Mouse (Mus musculus) erythroblast, embryonic 14.5 days (primary cell): ENCODE data around the gene Sorbs2. TPM values are rescaled to one million over a fixed set of nuclear protein-coding genes. Genes with fewer than 3 reads are reported as not detected.

Experiments used
- H3K27me3 ChIP-seq: 2 replicates; pipeline ENCODE4 v1.6.1; 2012; ENCODE audit warnings: inconsistent platforms; ENCODE audit not compliant: control insufficient read depth
- H3K36me3 ChIP-seq: 2 replicates; pipeline ENCODE4 v1.6.1; 2012; ENCODE audit warnings: mild to moderate bottlenecking, inconsistent platforms; ENCODE audit not compliant: control insufficient read depth
- H3K4me1 ChIP-seq: 2 replicates; pipeline ENCODE4 v1.6.1; 2012; ENCODE audit warnings: inconsistent platforms; ENCODE audit not compliant: control insufficient read depth
- H3K4me3 ChIP-seq: replicated peaks from 2 replicates; pipeline ENCODE3; 2012; ENCODE audit warnings: moderate library complexity, mild to moderate bottlenecking, inconsistent platforms
- H3K9me3 ChIP-seq: 2 replicates; pipeline ENCODE4 v1.6.1; 2012; ENCODE audit warnings: low read length, inconsistent platforms, mixed read lengths; ENCODE audit not compliant: control insufficient read depth
- GATA1 ChIP-seq: IDR thresholded peaks from 2 replicates; pipeline ENCODE4 v1.6.1; 2012; ENCODE audit warnings: low read length, inconsistent platforms, mixed read lengths
- TAL1 ChIP-seq: IDR thresholded peaks from 3 replicates; pipeline ENCODE4 v1.6.1; 2012; ENCODE audit warnings: low read length, inconsistent platforms, mixed read lengths
- polyA plus RNA-seq: library from polyadenylated mRNA; stranded (reverse); fragments of >175 nt; gene quantifications from 2 replicates; pipeline ENCODE4 v1.2.3, GENCODE M21; 2012

Gene Sorbs2
- polyA plus RNA-seq, 1 experiment = 0.01 TPM

DNA sequence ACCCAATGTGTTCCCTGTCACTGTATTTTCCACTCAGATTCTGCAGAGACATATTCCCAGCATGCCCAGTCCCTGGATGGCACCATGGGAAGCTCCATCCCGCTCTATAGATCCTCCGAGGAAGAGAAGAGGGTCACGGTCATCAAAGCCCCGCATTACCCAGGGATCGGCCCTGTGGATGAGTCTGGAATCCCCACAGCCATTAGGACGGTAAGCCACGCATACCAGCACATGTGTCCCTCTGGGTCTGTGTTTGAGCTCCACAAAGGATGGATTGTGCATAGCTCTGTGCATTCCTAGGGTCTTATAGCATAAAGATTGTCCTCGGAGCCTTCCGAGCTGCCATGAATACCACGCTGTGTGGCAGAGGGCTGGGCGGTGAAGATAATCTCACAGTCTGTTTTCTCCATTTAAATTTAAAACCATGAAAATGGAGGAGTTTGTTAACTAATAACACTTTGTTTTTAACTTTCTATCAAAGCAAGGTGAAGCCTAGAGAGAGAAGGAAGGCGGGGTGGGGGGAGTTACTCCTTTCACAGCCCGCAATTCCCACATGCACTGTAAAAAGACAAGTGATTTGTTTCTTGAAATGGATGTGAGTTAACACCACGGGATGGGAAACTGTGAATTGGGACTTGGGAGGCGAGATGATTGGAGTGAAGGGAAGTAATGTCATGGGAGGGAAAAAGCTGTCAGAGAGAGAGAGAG lies 255.5 kb downstream of the Sorbs2 start:
- no peaks in the 10 kb centered on the region for H3K36me3 ChIP-seq
- H3K4me1 ChIP-seq = no peaks in the 10 kb centered on the region

DNA sequence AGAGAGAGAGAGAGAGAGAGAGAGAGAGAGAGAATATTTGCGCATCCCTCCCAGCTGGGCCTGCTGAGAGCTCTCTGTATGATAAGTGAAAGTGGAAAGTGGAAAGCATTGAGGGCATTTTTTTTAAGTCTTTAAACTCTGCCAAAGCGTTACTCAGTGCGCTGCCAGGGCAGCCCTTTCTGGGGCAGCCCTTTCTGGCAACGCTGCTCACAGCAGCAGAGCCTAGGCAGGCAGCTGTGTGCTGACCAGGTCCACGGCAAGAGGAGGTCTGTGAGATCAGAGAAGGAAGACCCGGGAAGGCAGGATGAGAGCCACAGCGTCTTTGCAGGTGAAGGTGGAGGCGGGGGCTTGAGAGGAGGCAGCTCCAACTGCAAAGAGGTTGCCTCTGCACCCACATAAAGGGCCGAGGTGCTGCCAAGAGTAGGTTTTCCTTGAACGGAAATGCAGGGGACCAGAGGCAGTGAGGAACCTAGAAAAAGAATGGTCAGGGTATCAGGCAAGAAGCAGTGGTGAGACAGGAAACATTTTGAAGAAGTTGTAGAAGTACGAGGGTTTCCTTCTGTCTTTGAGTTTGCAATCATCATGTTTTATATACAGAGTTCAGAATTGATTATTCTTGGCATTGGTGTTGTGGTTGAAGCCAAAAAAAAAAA lies 256.2 kb downstream of the Sorbs2 start:
- no peaks in the 10 kb centered on the region for H3K36me3 ChIP-seq
- no peaks in the 10 kb centered on the region for H3K27me3 ChIP-seq
- peaks cover 2% of the 10 kb centered on the region; the same call in 1 of the 2 replicates for H3K9me3 ChIP-seq
- no peak overlapping the region for H3K4me3 ChIP-seq
- TF ChIP-seq GATA1 (no peak), TAL1 (no peak)
- no peaks in the 10 kb centered on the region for H3K4me1 ChIP-seq

More for the DNA sequence above, 255.5 kb downstream of the Sorbs2 start:
- TF ChIP-seq TAL1 (no peak), GATA1 (no peak)
- peaks cover 2% of the 10 kb centered on the region; the same call in 1 of the 2 replicates for H3K9me3 ChIP-seq
- H3K27me3 ChIP-seq = no peaks in the 10 kb centered on the region
- H3K4me3 ChIP-seq = no peak overlapping the region

DNA sequence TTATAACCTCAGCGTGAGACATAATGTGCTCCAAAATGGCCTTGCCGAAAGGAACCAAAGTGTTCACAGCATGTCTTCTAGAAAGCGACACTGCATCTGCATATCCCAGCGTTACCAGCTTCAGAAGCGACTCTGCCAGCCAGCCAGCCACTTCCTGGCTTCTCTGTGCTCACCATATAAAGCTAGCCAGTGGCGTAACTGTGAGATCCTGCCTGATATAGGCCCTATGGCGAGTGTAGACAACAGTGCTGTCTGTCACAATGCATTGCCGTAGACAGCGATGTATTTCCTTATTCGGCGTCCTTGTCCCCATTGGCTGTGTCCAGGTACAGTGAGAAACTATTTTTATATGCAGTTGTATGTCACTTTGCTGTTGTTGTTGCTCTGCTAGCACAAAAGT lies 258.6 kb downstream of the Sorbs2 start:
- H3K36me3 ChIP-seq = no peaks in the 10 kb centered on the region
- no peaks in the 10 kb centered on the region for H3K27me3 ChIP-seq
- H3K4me1 ChIP-seq = no peaks in the 10 kb centered on the region
- peaks cover 2% of the 10 kb centered on the region; the same call in 1 of the 2 replicates for H3K9me3 ChIP-seq
- TF ChIP-seq TAL1 = no peak
- TF ChIP-seq GATA1 = no peak
- H3K4me3 ChIP-seq = no peak overlapping the region

DNA sequence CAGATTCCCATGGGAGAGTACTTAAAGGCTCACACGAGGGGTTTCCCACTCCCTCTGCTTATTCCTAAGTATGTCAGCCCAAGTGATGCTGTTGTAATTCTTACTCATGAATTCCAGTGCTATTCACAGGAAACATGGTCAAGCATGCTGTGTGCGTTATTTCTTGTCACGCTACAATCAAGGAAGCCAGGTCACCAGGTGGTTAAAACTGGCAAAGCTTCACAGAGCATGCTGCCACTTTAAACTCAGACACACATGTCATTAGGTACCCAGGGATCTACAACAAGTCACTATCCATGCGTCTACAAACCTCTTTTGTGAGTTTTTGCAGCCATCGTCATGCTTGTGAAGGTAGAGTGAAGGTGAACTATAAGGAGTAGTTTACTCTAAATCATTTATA lies 267.3 kb downstream of the Sorbs2 start:
- TF ChIP-seq TAL1 (no peak), GATA1 (no peak)
- Histone ChIP-seq H3K4me3 (no peak overlapping the region), H3K36me3 (no peaks in the 10 kb centered on the region), H3K9me3 (peaks cover 2% of the 10 kb centered on the region), H3K4me1 (no peaks in the 10 kb centered on the region), H3K27me3 (no peaks in the 10 kb centered on the region)

DNA sequence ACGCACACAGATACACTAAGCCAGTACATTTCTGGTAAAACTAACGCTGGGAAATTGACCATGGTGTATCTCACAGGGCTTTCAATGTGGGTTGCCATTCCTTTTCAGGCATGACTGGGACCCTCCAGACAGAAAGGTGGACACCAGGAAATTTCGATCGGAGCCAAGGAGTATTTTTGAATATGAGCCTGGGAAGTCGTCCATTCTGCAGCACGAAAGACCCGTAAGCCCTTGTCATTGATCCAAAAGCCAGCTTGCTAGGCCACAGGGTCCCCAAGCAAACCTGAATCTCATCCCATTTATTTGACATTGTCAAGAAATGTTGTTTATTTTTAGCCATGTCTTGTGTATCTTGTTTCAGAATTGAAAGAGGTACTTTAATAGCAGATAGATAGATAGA lies 267.9 kb downstream of the Sorbs2 start:
- H3K9me3 ChIP-seq = peaks cover 2% of the 10 kb centered on the region
- H3K27me3 ChIP-seq = no peaks in the 10 kb centered on the region
- no peaks in the 10 kb centered on the region for H3K36me3 ChIP-seq
- no peak for TF ChIP-seq GATA1
- TF ChIP-seq TAL1 = no peak
- H3K4me3 ChIP-seq = no peak overlapping the region
- no peaks in the 10 kb centered on the region for H3K4me1 ChIP-seq

DNA sequence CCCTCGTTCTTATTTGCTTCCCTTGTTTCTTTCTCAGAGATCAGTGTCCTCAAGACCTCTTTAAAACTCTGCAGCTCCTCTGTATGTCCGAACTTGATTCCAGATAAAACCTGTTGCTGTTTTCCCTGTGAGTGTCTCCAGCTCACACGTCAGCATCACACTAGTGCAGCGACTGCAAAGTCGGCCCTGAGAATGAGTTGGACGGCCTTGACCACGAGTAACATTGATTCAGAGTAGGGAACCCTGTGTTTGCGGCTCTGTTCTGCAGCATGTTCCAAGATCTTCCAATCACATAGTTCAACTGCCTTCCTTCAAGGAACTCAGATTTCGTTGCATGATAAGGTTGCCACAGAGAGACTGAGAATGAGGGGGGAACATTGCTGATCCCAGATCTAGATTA lies 268.8 kb downstream of the Sorbs2 start:
- Histone ChIP-seq H3K27me3 (no peaks in the 10 kb centered on the region), H3K36me3 (no peaks in the 10 kb centered on the region), H3K9me3 (peaks cover 2% of the 10 kb centered on the region), H3K4me1 (no peaks in the 10 kb centered on the region), H3K4me3 (no peak overlapping the region)
- TF ChIP-seq GATA1 (no peak), TAL1 (no peak)

DNA sequence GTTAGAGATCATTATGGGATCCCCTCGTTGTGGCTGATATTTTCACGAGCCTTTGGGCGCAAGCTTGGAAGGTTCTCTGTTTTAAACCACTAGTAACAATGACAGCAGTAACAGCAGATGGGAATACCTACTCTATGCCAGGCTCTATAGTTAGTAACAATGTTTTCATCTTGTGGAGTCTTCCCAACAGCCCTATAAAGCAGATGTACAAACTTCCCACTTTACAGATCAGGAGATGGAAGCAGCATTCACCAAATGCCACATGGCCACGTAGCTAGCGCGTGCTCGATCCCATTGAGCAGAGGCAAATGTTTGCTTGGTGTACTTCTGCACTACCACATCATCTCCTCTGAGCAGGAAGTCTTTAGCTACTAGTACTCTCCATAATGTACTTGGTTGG lies 269.4 kb downstream of the Sorbs2 start:
- Histone ChIP-seq H3K4me1 (no peaks in the 10 kb centered on the region), H3K36me3 (no peaks in the 10 kb centered on the region), H3K9me3 (peaks cover 2% of the 10 kb centered on the region), H3K27me3 (no peaks in the 10 kb centered on the region), H3K4me3 (no peak overlapping the region)
- no peak for TF ChIP-seq GATA1
- no peak for TF ChIP-seq TAL1

DNA sequence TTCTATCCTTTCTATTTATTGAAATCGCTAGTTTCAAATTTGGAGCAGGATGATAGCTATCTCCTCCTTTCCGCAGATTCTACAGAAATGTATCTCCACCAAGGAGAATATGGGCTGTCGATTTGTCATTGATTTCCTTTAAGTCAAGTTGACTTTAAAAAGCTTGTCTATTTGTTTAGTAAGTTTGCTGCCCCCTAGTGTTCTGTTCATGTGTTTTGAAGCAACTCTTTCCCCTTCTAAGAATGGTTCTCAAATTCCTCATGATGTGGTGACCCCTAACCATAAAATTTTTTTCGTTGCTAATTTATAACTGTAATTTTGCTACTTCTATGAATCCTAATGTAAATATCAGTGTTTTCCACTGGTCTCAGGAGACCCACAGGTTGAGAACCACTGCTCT lies 273.0 kb downstream of the Sorbs2 start:
- no peak overlapping the region for H3K4me3 ChIP-seq
- no peaks in the 10 kb centered on the region for H3K27me3 ChIP-seq
- H3K36me3 ChIP-seq = no peaks in the 10 kb centered on the region; the same call in 1 of the 2 replicates
- H3K9me3 ChIP-seq = peaks cover 2% of the 10 kb centered on the region; the same call in 1 of the 2 replicates
- no peaks in the 10 kb centered on the region for H3K4me1 ChIP-seq
- TF ChIP-seq GATA1 (no peak), TAL1 (no peak)

DNA sequence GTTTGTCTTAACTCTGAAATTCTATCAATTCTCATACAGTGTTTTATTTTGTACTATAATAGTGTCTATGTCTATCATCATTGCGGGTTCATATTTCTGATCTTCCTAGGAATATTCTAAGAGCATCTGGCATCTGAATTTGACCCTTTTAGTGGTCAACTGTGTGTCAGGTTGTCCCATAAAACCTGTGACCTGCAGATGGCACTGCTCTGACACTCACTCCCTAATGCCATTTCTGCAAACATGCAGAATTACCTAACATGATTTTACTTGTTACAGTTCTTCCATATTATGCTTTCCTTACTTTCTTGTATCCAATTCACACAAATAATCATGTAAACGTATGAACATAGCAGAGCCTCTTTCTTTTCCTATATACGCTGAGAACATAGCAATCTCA lies 281.0 kb downstream of the Sorbs2 start:
- H3K9me3 ChIP-seq = no peaks in the 10 kb centered on the region
- no peak for TF ChIP-seq TAL1
- TF ChIP-seq GATA1 = no peak

DNA sequence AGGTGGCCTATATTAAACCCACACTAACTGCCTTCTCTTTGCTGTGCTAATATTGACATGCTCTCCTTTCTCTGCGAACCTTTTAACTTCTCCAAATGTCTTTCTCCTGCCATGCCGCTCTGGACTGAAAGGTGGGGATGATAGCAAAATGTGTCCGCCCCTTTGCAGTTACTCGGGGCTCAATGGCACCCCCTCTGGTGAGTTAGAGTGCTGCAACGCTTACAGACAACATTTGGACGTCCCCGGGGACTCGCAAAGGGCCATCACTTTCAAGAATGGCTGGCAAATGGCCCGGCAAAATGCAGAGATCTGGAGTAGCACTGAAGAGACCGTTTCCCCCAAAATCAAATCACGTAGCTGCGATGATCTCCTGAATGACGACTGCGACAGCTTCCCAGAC lies 287.3 kb downstream of the Sorbs2 start:
- Histone ChIP-seq H3K4me3 (no peak overlapping the region), H3K9me3 (peaks cover 11% of the 10 kb centered on the region; the same call in 1 of the 2 replicates), H3K4me1 (no peaks in the 10 kb centered on the region), H3K27me3 (no peaks in the 10 kb centered on the region), H3K36me3 (no peaks in the 10 kb centered on the region; the same call in 1 of the 2 replicates)
- no peak for TF ChIP-seq GATA1

More for the DNA sequence above, 281.0 kb downstream of the Sorbs2 start:
- no peaks in the 10 kb centered on the region for H3K27me3 ChIP-seq
- no peak overlapping the region for H3K4me3 ChIP-seq
- H3K36me3 ChIP-seq = no peaks in the 10 kb centered on the region
- no peaks in the 10 kb centered on the region for H3K4me1 ChIP-seq
